Mouse (Mus musculus): ENCODE results near the gene Fam161b.

DNA sequence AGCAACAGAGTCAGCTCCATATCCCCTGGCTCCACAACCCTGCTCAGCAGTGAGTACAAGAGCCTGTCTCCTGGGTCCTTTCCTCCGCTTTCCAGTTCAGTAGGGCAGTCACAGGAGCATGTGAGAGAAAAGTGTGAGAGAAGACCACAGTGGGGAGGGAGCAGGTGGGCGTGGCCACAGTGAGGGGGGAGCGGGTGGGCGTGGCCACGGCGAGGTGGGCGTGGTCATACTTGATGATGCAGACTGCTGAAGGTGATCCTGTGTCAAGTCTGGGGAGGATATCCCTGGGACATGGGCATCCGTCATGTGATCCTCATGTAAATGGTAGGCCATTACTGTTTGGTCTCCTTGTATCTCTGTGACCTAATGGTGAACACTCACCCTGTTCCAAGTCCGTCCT is 5.3 kb upstream of the Fam161b start:
- TF ChIP-seq TAL1 (IDR thresholded peaks at IDR 0.05; ENCODE audit: low read length) (no peak), GATA1 (IDR thresholded peaks at IDR 0.05; ENCODE audit: low read length) (no peak)

Data from erythroblast, embryonic 14.5 days (primary cell).